Mouse (Mus musculus) MEL (cell line): ENCODE measurements around the gene Immp1l. TPM values are rescaled to one million over a fixed set of nuclear protein-coding genes. Genes with fewer than 3 reads are reported as not detected.

Experiments used
- DNase-seq: peaks from one replicate; pipeline ENCODE4 v3.0.0; 2011; ENCODE audit warnings: low read depth, low spot score
- H3K27ac ChIP-seq: 2 replicates; pipeline ENCODE4 v1.5.1; 2012; ENCODE audit warnings: low read depth, mild to moderate bottlenecking, control low read depth, low read length, moderate library complexity; ENCODE audit not compliant: control insufficient read depth
- H3K27me3 ChIP-seq, 2 experiments: fragments of 150-350 bp in 1 of 2; sonication (generic) in 1 of 2; 2 replicates each; pipeline ENCODE4 v1.6.1; 2012; ENCODE audit warnings: low read length in 2 of 2, mild to moderate bottlenecking in 2 of 2, improper control_type of control experiment in 1 of 2, moderate library complexity in 1 of 2; ENCODE audit not compliant: insufficient read depth in 2 of 2, control insufficient read depth in 1 of 2
- H3K36me3 ChIP-seq, 2 experiments: 2 replicates each; pipeline ENCODE4 v1.6.1; 2012 to 2014; ENCODE audit warnings: low read length in 2 of 2, improper control_type of control experiment in 1 of 2, inconsistent platforms in 1 of 2, mild to moderate bottlenecking in 1 of 2; ENCODE audit not compliant: insufficient read depth in 2 of 2, control insufficient read depth in 1 of 2
- H3K4me1 ChIP-seq, 2 experiments: fragments of 150-350 bp in 1 of 2; sonication (generic) in 1 of 2; 2 replicates each; pipeline ENCODE4 v1.6.1; 2012; ENCODE audit warnings: low read length in 2 of 2, improper control_type of control experiment in 1 of 2, mild to moderate bottlenecking in 1 of 2; ENCODE audit not compliant: insufficient read depth in 2 of 2, control insufficient read depth in 1 of 2
- H3K4me3 ChIP-seq, 2 experiments: fragments of 150-350 bp in 1 of 2; sonication (generic) in 1 of 2; 2 replicates each; pipeline ENCODE4 v1.5.1; 2012; ENCODE audit warnings: low read depth in 2 of 2, low read length in 2 of 2, mild to moderate bottlenecking in 2 of 2, moderate library complexity in 2 of 2, control low read depth in 1 of 2, improper control_type of control experiment in 1 of 2; ENCODE audit not compliant: control insufficient read depth in 1 of 2, insufficient read depth in 1 of 2
- H3K79me2 ChIP-seq: 2 replicates; pipeline ENCODE4 v1.6.1; 2012; ENCODE audit warnings: mild to moderate bottlenecking, low read length, moderate library complexity; ENCODE audit not compliant: control insufficient read depth, poor library complexity, insufficient read depth
- H3K9ac ChIP-seq: 2 replicates; pipeline ENCODE4 v1.6.1; 2012; ENCODE audit warnings: low read depth, mild to moderate bottlenecking, control low read depth, low read length, moderate library complexity; ENCODE audit not compliant: control insufficient read depth, poor library complexity, severe bottlenecking
- H3K9me3 ChIP-seq: fragments of 150-350 bp; sonication (generic); replicated peaks from 2 replicates; pipeline ENCODE4 v1.6.1; 2012; ENCODE audit warnings: mild to moderate bottlenecking, low read length, improper control_type of control experiment, moderate library complexity; ENCODE audit not compliant: insufficient read depth
- CHD1 ChIP-seq: IDR thresholded peaks from 2 replicates; pipeline ENCODE4 v1.6.1; 2012; ENCODE audit warnings: low read depth, mild to moderate bottlenecking, inconsistent platforms, low read length, improper control_type of control experiment
- CHD2 ChIP-seq: IDR thresholded peaks from 2 replicates; pipeline ENCODE4 v1.6.1; 2011; ENCODE audit warnings: low read length, improper control_type of control experiment
- CTCF ChIP-seq, 3 experiments: IDR thresholded peaks in 2 of 3; conservative IDR thresholded peaks in 1 of 3; 2 replicates each; pipeline ENCODE4 v1.5.1; 2011 to 2012; ENCODE audit warnings: low read length in 3 of 3, low read depth in 2 of 3, mild to moderate bottlenecking in 2 of 3, improper control_type of control experiment in 1 of 3, inconsistent platforms in 1 of 3, mixed read lengths in 1 of 3, moderate library complexity in 1 of 3; ENCODE audit not compliant: control insufficient read depth in 1 of 3, insufficient read depth in 1 of 3, poor library complexity in 1 of 3, severe bottlenecking in 1 of 3
- ELF1 ChIP-seq: IDR thresholded peaks from 2 replicates; pipeline ENCODE4 v1.6.1; 2014; ENCODE audit warnings: low read depth, mild to moderate bottlenecking, inconsistent platforms, low read length, improper control_type of control experiment, moderate library complexity
- EP300 ChIP-seq, 2 experiments: IDR thresholded peaks; 2 replicates each; pipeline ENCODE4 v1.6.1; 2011; ENCODE audit warnings: improper control_type of control experiment in 2 of 2, low read length in 2 of 2, low read depth in 1 of 2, mild to moderate bottlenecking in 1 of 2
- ETS1 ChIP-seq: IDR thresholded peaks from 2 replicates; pipeline ENCODE4 v1.6.1; 2012; ENCODE audit warnings: low read depth, mild to moderate bottlenecking, inconsistent platforms, low read length, improper control_type of control experiment, moderate library complexity
- GABPA ChIP-seq: IDR thresholded peaks from 2 replicates; pipeline ENCODE4 v1.6.1; 2012; ENCODE audit warnings: low read depth, mild to moderate bottlenecking, inconsistent platforms, low read length, improper control_type of control experiment, moderate library complexity
- HCFC1 ChIP-seq: IDR thresholded peaks from 2 replicates; pipeline ENCODE4 v1.6.1; 2012; ENCODE audit warnings: low read depth, mild to moderate bottlenecking, inconsistent platforms, low read length, improper control_type of control experiment, moderate library complexity
- JUND ChIP-seq: IDR thresholded peaks from 2 replicates; pipeline ENCODE4 v1.6.1; 2011; ENCODE audit warnings: low read depth, mild to moderate bottlenecking, improper control_type of control experiment, low read length
- MAFK ChIP-seq: IDR thresholded peaks from 2 replicates; pipeline ENCODE4 v1.6.1; 2011; ENCODE audit warnings: low read depth, mild to moderate bottlenecking, low read length, improper control_type of control experiment, borderline replicate concordance
- MAX ChIP-seq: IDR thresholded peaks from 2 replicates; pipeline ENCODE4 v1.6.1; 2011; ENCODE audit warnings: low read length, improper control_type of control experiment
- MAZ ChIP-seq: IDR thresholded peaks from 2 replicates; pipeline ENCODE4 v1.6.1; 2012; ENCODE audit warnings: low read depth, mild to moderate bottlenecking, inconsistent platforms, low read length, improper control_type of control experiment
- MEF2A ChIP-seq: IDR thresholded peaks from 2 replicates; pipeline ENCODE4 v1.6.1; 2014; ENCODE audit warnings: low read depth, mild to moderate bottlenecking, inconsistent platforms, low read length, improper control_type of control experiment; ENCODE audit not compliant: poor library complexity, insufficient replicate concordance, severe bottlenecking; ENCODE audit errors: extremely low read depth
- MXI1 ChIP-seq: IDR thresholded peaks from 2 replicates; pipeline ENCODE4 v1.6.1; 2011; ENCODE audit warnings: mild to moderate bottlenecking, low read depth, low read length, improper control_type of control experiment
- MYC ChIP-seq: IDR thresholded peaks from 2 replicates; pipeline ENCODE4 v1.6.1; 2011; ENCODE audit warnings: low read depth, mild to moderate bottlenecking, low read length, improper control_type of control experiment, moderate library complexity
- NELFE ChIP-seq: IDR thresholded peaks from 2 replicates; pipeline ENCODE4 v1.6.1; 2011; ENCODE audit warnings: low read depth, low read length, improper control_type of control experiment
- NRF1 ChIP-seq: IDR thresholded peaks from 2 replicates; pipeline ENCODE4 v1.6.1; 2014; ENCODE audit warnings: low read depth, mild to moderate bottlenecking, inconsistent platforms, low read length, improper control_type of control experiment, moderate library complexity; ENCODE audit not compliant: poor library complexity, insufficient read depth, severe bottlenecking
- POLR2A ChIP-seq, 2 experiments: IDR thresholded peaks; 2 replicates each; pipeline ENCODE4 v1.6.1; 2011 to 2012; ENCODE audit warnings: low read length in 2 of 2, mild to moderate bottlenecking in 2 of 2, control low read depth in 1 of 2, improper control_type of control experiment in 1 of 2, low read depth in 1 of 2, moderate library complexity in 1 of 2; ENCODE audit not compliant: control insufficient read depth in 1 of 2, insufficient read depth in 1 of 2, poor library complexity in 1 of 2
- POLR2AphosphoS2 ChIP-seq: IDR thresholded peaks from 2 replicates; pipeline ENCODE4 v1.6.1; 2011; ENCODE audit warnings: low read length, improper control_type of control experiment
- POLR2AphosphoS5 ChIP-seq: IDR thresholded peaks from 2 replicates; pipeline ENCODE4 v1.6.1; 2012; ENCODE audit warnings: low read depth, borderline replicate concordance, mild to moderate bottlenecking, inconsistent platforms, low read length, moderate library complexity, mixed read lengths
- RAD21 ChIP-seq: IDR thresholded peaks from 2 replicates; pipeline ENCODE4 v1.6.1; 2011; ENCODE audit warnings: mild to moderate bottlenecking, low read depth, low read length, improper control_type of control experiment
- RCOR1 ChIP-seq: IDR thresholded peaks from 2 replicates; pipeline ENCODE4 v1.6.1; 2012; ENCODE audit warnings: low read depth, mild to moderate bottlenecking, inconsistent platforms, low read length, improper control_type of control experiment
- SIN3A ChIP-seq: IDR thresholded peaks from 2 replicates; pipeline ENCODE4 v1.6.1; 2012; ENCODE audit warnings: low read length, improper control_type of control experiment, inconsistent platforms
- SMC3 ChIP-seq: IDR thresholded peaks from 2 replicates; pipeline ENCODE4 v1.6.1; 2011; ENCODE audit warnings: low read depth, low read length, improper control_type of control experiment
- TAL1 ChIP-seq: IDR thresholded peaks from 2 replicates; pipeline ENCODE4 v1.6.1; 2012; ENCODE audit warnings: mild to moderate bottlenecking, inconsistent platforms, low read length, moderate library complexity, mixed read lengths
- TBP ChIP-seq: IDR thresholded peaks from 2 replicates; pipeline ENCODE4 v1.8.0; 2011; ENCODE audit warnings: low read depth, low read length, improper control_type of control experiment
- TCF12 ChIP-seq: IDR thresholded peaks from 2 replicates; pipeline ENCODE4 v1.6.1; 2014; ENCODE audit warnings: low read depth, mild to moderate bottlenecking, inconsistent platforms, low read length, improper control_type of control experiment, moderate library complexity
- UBTF ChIP-seq: IDR thresholded peaks from 2 replicates; pipeline ENCODE4 v1.6.1; 2012; ENCODE audit warnings: low read depth, mild to moderate bottlenecking, inconsistent platforms, low read length, improper control_type of control experiment, moderate library complexity, borderline replicate concordance; ENCODE audit not compliant: insufficient read depth
- USF1 ChIP-seq: IDR thresholded peaks from 2 replicates; pipeline ENCODE4 v1.6.1; 2014; ENCODE audit warnings: low read depth, mild to moderate bottlenecking, inconsistent platforms, low read length, improper control_type of control experiment, moderate library complexity
- USF2 ChIP-seq, 2 experiments: IDR thresholded peaks; 2 replicates each; pipeline ENCODE4 v1.6.1; 2011 to 2012; ENCODE audit warnings: improper control_type of control experiment in 2 of 2, low read length in 2 of 2, borderline replicate concordance in 1 of 2, inconsistent platforms in 1 of 2, low read depth in 1 of 2, mild to moderate bottlenecking in 1 of 2; ENCODE audit not compliant: insufficient read depth in 1 of 2
- ZC3H11A ChIP-seq: IDR thresholded peaks from 2 replicates; pipeline ENCODE4 v1.6.1; 2012; ENCODE audit warnings: low read depth, mild to moderate bottlenecking, inconsistent platforms, low read length, improper control_type of control experiment
- ZKSCAN1 ChIP-seq: IDR thresholded peaks from 2 replicates; pipeline ENCODE4 v1.6.1; 2012; ENCODE audit warnings: low read depth, mild to moderate bottlenecking, inconsistent platforms, low read length, improper control_type of control experiment, moderate library complexity
- ZMIZ1 ChIP-seq: IDR thresholded peaks from 2 replicates; pipeline ENCODE4 v1.6.1; 2012; ENCODE audit warnings: low read depth, mild to moderate bottlenecking, inconsistent platforms, low read length, improper control_type of control experiment, moderate library complexity
- ZNF384 ChIP-seq: IDR thresholded peaks from 2 replicates; pipeline ENCODE4 v1.6.1; 2012; ENCODE audit warnings: low read depth, mild to moderate bottlenecking, inconsistent platforms, low read length, improper control_type of control experiment
- polyA plus RNA-seq, 2 experiments: library from polyadenylated mRNA; stranded (reverse) in 1 of 2; unstranded in 1 of 2; fragments of >175 nt in 1 of 2; fragments of >200 nt in 1 of 2; gene quantifications; 2 replicates each; pipeline versions ENCODE4 v1.2.1 to v1.2.4; 2012; ENCODE audit warnings: low replicate concordance in 2 of 2, low read depth in 1 of 2; ENCODE audit not compliant: insufficient read length in 2 of 2, insufficient read depth in 1 of 2, missing spikeins in 1 of 2
- total RNA-seq: library from RNA; depleted of rRNA; stranded (reverse); fragments of 300-350 nt; gene quantifications from 2 replicates; pipeline ENCODE4 v1.2.3, GENCODE M21; 2012

Gene Immp1l
- total and polyA plus RNA-seq, 3 experiments = 44.7 to 156 (median 55.4) TPM

GRCm38 (mm10) chr2:106002835-106003739 lies 98.6 kb downstream of the Immp1l start, which contains the start of gene Dnajc24:
TSS of gene Dnajc24 (minus strand) at chr2:106003549.
- H3K4me1 ChIP-seq = 0 out of 4 replicates have a peak, but pooled peaks cover 0 to 2% of the 10 kb centered on the region in 2 experiments
- H3K27me3 ChIP-seq = no peaks in the 10 kb centered on the region
- peak within 1 kb of the TSS; percentile 73 to 96 for H3K4me3 ChIP-seq
- H3K36me3 ChIP-seq = peaks cover 0 to 6% of the 10 kb centered on the region in 2 experiments; a peak in 3 of 4 replicates
- peak within 1 kb of the TSS; percentile 95 for H3K9ac ChIP-seq
- peak; percentile 97 for DNase-seq
- H3K27ac ChIP-seq = peak within 1 kb of the TSS; percentile 48
- H3K9me3 ChIP-seq = no peaks in the 10 kb centered on the region
- peaks cover 5% of the 10 kb centered on the region for H3K79me2 ChIP-seq
- TF ChIP-seq HCFC1 = peak; percentile 93
- TF ChIP-seq JUND = no peak
- TF ChIP-seq MYC = no peak
- TF ChIP-seq ZKSCAN1 = no peak
- TF ChIP-seq CTCF (IDR thresholded peaks at IDR 0.05 in 2 of 3, conservative IDR thresholded peaks at IDR 0.05 in 1 of 3; ENCODE audit: control insufficient read depth in 1 of 3, insufficient read depth in 1 of 3, low read depth in 2 of 3, low read length in 3 of 3, poor library complexity in 1 of 3, severe bottlenecking in 1 of 3) = no peak
- TF ChIP-seq EP300 (IDR thresholded peaks at IDR 0.05; ENCODE audit: low read depth in 1 of 2, low read length in 2 of 2) = peak in 1 of 2 experiments; percentile 59; a peak in 1 of 4 replicates
- peak; percentile 79 for TF ChIP-seq MAX
- peak; percentile 78 for TF ChIP-seq NELFE
- peak; percentile 82 for TF ChIP-seq ELF1
- peak; percentile 50 for TF ChIP-seq RCOR1
- no peak for TF ChIP-seq CHD1
- TF ChIP-seq USF2 (IDR thresholded peaks at IDR 0.05; ENCODE audit: borderline replicate concordance in 1 of 2, insufficient read depth in 1 of 2, low read depth in 1 of 2, low read length in 2 of 2) = no peak
- peak; percentile 91 for TF ChIP-seq MXI1
- peak; percentile 19; the same call in 1 of the 2 replicates for TF ChIP-seq SMC3
- peak; percentile 82; the same call in 1 of the 2 replicates for TF ChIP-seq MAZ
- TF ChIP-seq POLR2A (IDR thresholded peaks at IDR 0.05; ENCODE audit: control insufficient read depth in 1 of 2, insufficient read depth in 1 of 2, low read depth in 1 of 2, low read length in 2 of 2, poor library complexity in 1 of 2) = peak; percentile 76 to 87
- TF ChIP-seq USF1 = no peak
- TF ChIP-seq POLR2AphosphoS2 = peak; percentile 83; the same call in 1 of the 2 replicates
- TF ChIP-seq ZNF384 = no peak
- TF ChIP-seq ZMIZ1 = no peak
- TF ChIP-seq ZC3H11A = 0 out of 2 replicates have a peak, but pooled peaks have one; percentile 13
- no peak for TF ChIP-seq MAFK
- no peak for TF ChIP-seq TAL1
- no peak for TF ChIP-seq RAD21
- no peak for TF ChIP-seq UBTF
- peak; percentile 28; the same call in 1 of the 2 replicates for TF ChIP-seq ETS1
- no peak for TF ChIP-seq MEF2A
- peak; percentile 25; the same call in 1 of the 2 replicates for TF ChIP-seq GABPA
- no peak for TF ChIP-seq CHD2
- peak; percentile 77 for TF ChIP-seq TBP
- TF ChIP-seq SIN3A = peak; percentile 99
- 0 out of 2 replicates have a peak, but pooled peaks have one; percentile 10 for TF ChIP-seq NRF1
- peak; percentile 58; the same call in 1 of the 2 replicates for TF ChIP-seq TCF12
- TF ChIP-seq POLR2AphosphoS5 = no peak
